Mouse (Mus musculus) CH12.LX (cell line): ENCODE data around the gene Gm21969. TPM values are rescaled to one million over a fixed set of nuclear protein-coding genes. Genes with fewer than 3 reads are reported as not detected.

ENCODE experiments used
- DNase-seq: peaks from one replicate; pipeline ENCODE4 v3.0.0-alpha.2; 2013; ENCODE audit errors: extremely low read depth
- H3K27ac ChIP-seq: 2 replicates; pipeline ENCODE4 v1.5.1; 2012; ENCODE audit warnings: low read depth, mild to moderate bottlenecking, control low read depth, moderate library complexity; ENCODE audit not compliant: insufficient read depth
- H3K27me3 ChIP-seq: replicated peaks from 2 replicates; pipeline ENCODE3; 2012; ENCODE audit warnings: inconsistent platforms
- H3K36me3 ChIP-seq, 2 experiments: replicated peaks in 1 of 2; 2 replicates each; pipeline versions ENCODE3 to v1.6.1; 2012; ENCODE audit warnings: inconsistent platforms in 1 of 2, low read length in 1 of 2, mild to moderate bottlenecking in 1 of 2, mixed read lengths in 1 of 2, moderate library complexity in 1 of 2; ENCODE audit not compliant: control insufficient read depth in 1 of 2, insufficient read depth in 1 of 2
- H3K4me1 ChIP-seq, 2 experiments: 2 replicates each; pipeline ENCODE4 v1.6.1; 2012; ENCODE audit warnings: inconsistent platforms in 1 of 2, moderate library complexity in 1 of 2; ENCODE audit not compliant: insufficient read depth in 2 of 2, control insufficient read depth in 1 of 2
- H3K4me2 ChIP-seq: 2 replicates; pipeline ENCODE4 v1.6.1; 2012; ENCODE audit warnings: low read depth, mild to moderate bottlenecking, control low read depth; ENCODE audit not compliant: poor library complexity, insufficient read depth, severe bottlenecking
- H3K4me3 ChIP-seq, 3 experiments: fragments of 150-350 bp in 1 of 3; sonication (generic) in 1 of 3; replicated peaks in 1 of 3; 2 replicates each; pipeline versions ENCODE3 to v1.5.1; 2011 to 2012; ENCODE audit warnings: low read depth in 2 of 3, low read length in 2 of 3, mild to moderate bottlenecking in 2 of 3, moderate library complexity in 2 of 3, control low read depth in 1 of 3, improper control_type of control experiment in 1 of 3, inconsistent platforms in 1 of 3, mixed read lengths in 1 of 3; ENCODE audit not compliant: poor library complexity in 1 of 3
- H3K79me2 ChIP-seq: replicated peaks from 2 replicates; pipeline ENCODE4 v1.6.1; 2012; ENCODE audit warnings: mild to moderate bottlenecking, moderate library complexity; ENCODE audit not compliant: control insufficient read depth, poor library complexity, insufficient read depth, severe bottlenecking; ENCODE audit errors: extremely low read depth
- H3K9ac ChIP-seq: 2 replicates; pipeline ENCODE4 v1.6.1; 2012; ENCODE audit warnings: low read depth, mild to moderate bottlenecking, control low read depth, moderate library complexity; ENCODE audit not compliant: insufficient read depth
- H3K9me3 ChIP-seq: replicated peaks from 2 replicates; pipeline ENCODE3; 2012; ENCODE audit warnings: low read length, inconsistent platforms, mixed read lengths
- BHLHE40 ChIP-seq: IDR thresholded peaks from 2 replicates; pipeline ENCODE4 v1.6.1; 2011; ENCODE audit warnings: mild to moderate bottlenecking, low read depth, low read length, improper control_type of control experiment
- CTCF ChIP-seq, 2 experiments: IDR thresholded peaks in 1 of 2; conservative IDR thresholded peaks in 1 of 2; 2 replicates each; pipeline ENCODE4 v1.5.1; 2011 to 2012; ENCODE audit warnings: low read depth in 2 of 2, low read length in 2 of 2, improper control_type of control experiment in 1 of 2, inconsistent platforms in 1 of 2, mild to moderate bottlenecking in 1 of 2, moderate library complexity in 1 of 2
- E2F4 ChIP-seq: IDR thresholded peaks from 2 replicates; pipeline ENCODE4 v1.6.1; 2011; ENCODE audit warnings: low read depth, low read length, improper control_type of control experiment; ENCODE audit not compliant: insufficient replicate concordance
- ELF1 ChIP-seq: IDR thresholded peaks from 2 replicates; pipeline ENCODE4 v1.6.1; 2014; ENCODE audit warnings: low read depth, mild to moderate bottlenecking, inconsistent platforms, low read length, improper control_type of control experiment
- EP300 ChIP-seq: IDR thresholded peaks from 2 replicates; pipeline ENCODE4 v1.6.1; 2011; ENCODE audit warnings: low read length, improper control_type of control experiment
- ETS1 ChIP-seq: conservative IDR thresholded peaks from 2 replicates; pipeline ENCODE4 v1.6.1; 2012; ENCODE audit warnings: low read depth, mild to moderate bottlenecking, inconsistent platforms, low read length, improper control_type of control experiment, moderate library complexity
- IRF4 ChIP-seq: IDR thresholded peaks from 2 replicates; pipeline ENCODE4 v1.6.1; 2014; ENCODE audit warnings: low read depth, mild to moderate bottlenecking, inconsistent platforms, low read length, improper control_type of control experiment
- JUN ChIP-seq: IDR thresholded peaks from 2 replicates; pipeline ENCODE4 v1.6.1; 2011; ENCODE audit warnings: low read depth, mild to moderate bottlenecking, low read length, improper control_type of control experiment, moderate library complexity; ENCODE audit not compliant: insufficient read depth
- JUND ChIP-seq: conservative IDR thresholded peaks from 2 replicates; pipeline ENCODE4 v1.6.1; 2011; ENCODE audit warnings: low read depth, low read length, improper control_type of control experiment
- MAZ ChIP-seq: IDR thresholded peaks from 2 replicates; pipeline ENCODE4 v1.6.1; 2012; ENCODE audit warnings: low read depth, mild to moderate bottlenecking, inconsistent platforms, low read length, improper control_type of control experiment, moderate library complexity
- MYC ChIP-seq: IDR thresholded peaks from 2 replicates; pipeline ENCODE4 v1.6.1; 2011; ENCODE audit warnings: low read depth, mild to moderate bottlenecking, improper control_type of control experiment, low read length
- NRF1 ChIP-seq: IDR thresholded peaks from 2 replicates; pipeline ENCODE4 v1.6.1; 2014; ENCODE audit warnings: low read depth, mild to moderate bottlenecking, inconsistent platforms, low read length, improper control_type of control experiment, moderate library complexity
- RAD21 ChIP-seq: IDR thresholded peaks from 2 replicates; pipeline ENCODE4 v1.6.1; 2011; ENCODE audit warnings: low read depth, mild to moderate bottlenecking, low read length, improper control_type of control experiment, moderate library complexity
- SIN3A ChIP-seq: IDR thresholded peaks from 2 replicates; pipeline ENCODE4 v1.6.1; 2012; ENCODE audit warnings: low read length, improper control_type of control experiment, inconsistent platforms
- SMC3 ChIP-seq: IDR thresholded peaks from 2 replicates; pipeline ENCODE4 v1.6.1; 2011; ENCODE audit warnings: low read depth, low read length, improper control_type of control experiment
- TBP ChIP-seq: conservative IDR thresholded peaks from 2 replicates; pipeline ENCODE4 v1.6.1; 2011; ENCODE audit warnings: low read depth, low read length, improper control_type of control experiment
- ZC3H11A ChIP-seq: IDR thresholded peaks from 2 replicates; pipeline ENCODE4 v1.6.1; 2012; ENCODE audit warnings: low read depth, mild to moderate bottlenecking, inconsistent platforms, low read length, improper control_type of control experiment
- ZKSCAN1 ChIP-seq: IDR thresholded peaks from 2 replicates; pipeline ENCODE4 v1.6.1; 2012; ENCODE audit warnings: low read depth, inconsistent platforms, low read length, improper control_type of control experiment, borderline replicate concordance
- ZMIZ1 ChIP-seq: IDR thresholded peaks from 2 replicates; pipeline ENCODE4 v1.6.1; 2012; ENCODE audit warnings: low read depth, mild to moderate bottlenecking, inconsistent platforms, low read length, improper control_type of control experiment
- dilution Hi-C: fragments of 300-500 bp; cut with MboI; formaldehyde crosslinking; loops from 2 replicates; pipeline ENCODE4 v1.14.3; 2020; ENCODE audit warnings: low sequenced_read_pairs; ENCODE audit not compliant: extremely low pct_unique_long_range_greater_than_20kb, extremely low pct_ligation_motif_present
- in situ Hi-C: fragments of 300-500 bp; cut with MboI; formaldehyde crosslinking; loops from 3 replicates; pipeline ENCODE4 v1.14.3; 2019; ENCODE audit warnings: low sequenced_read_pairs, low pct_ligation_motif_present, low pct_unique_long_range_greater_than_20kb, mixed read lengths
- polyA plus RNA-seq: library from polyadenylated mRNA; unstranded; fragments of >175 nt; gene quantifications from 2 replicates; pipeline ENCODE4 v1.2.1, GENCODE M21; 2012; ENCODE audit warnings: low read depth; ENCODE audit not compliant: insufficient read length
- total RNA-seq, 2 experiments: library from RNA; depleted of rRNA; stranded (reverse); fragments of 300-350 nt in 1 of 2; fragments of >200 nt in 1 of 2; gene quantifications; 2 replicates each; pipeline ENCODE4 v1.2.3; 2012 to 2014

Gene Gm21969
- total and polyA plus RNA-seq, 3 experiments: not detected

- dilution Hi-C loops (no loop called here), in situ Hi-C loops (no loop called here)
- no peaks in the 10 kb centered on the region for H3K36me3 ChIP-seq
- H3K9ac ChIP-seq: no peak overlapping the region
- H3K79me2 ChIP-seq: no peaks in the 10 kb centered on the region
- no peaks in the 10 kb centered on the region for H3K9me3 ChIP-seq
- no peak overlapping the region for H3K27ac ChIP-seq
- H3K27me3 ChIP-seq: peaks cover 79% of the 10 kb centered on the region
- H3K4me2 ChIP-seq: no peak overlapping the region
- peak; percentile 51 for TF ChIP-seq RAD21
- TF ChIP-seq ZMIZ1: no peak
- no peak for TF ChIP-seq MYC
- no peak for TF ChIP-seq ELF1
- TF ChIP-seq SMC3: peak; percentile 45
- TF ChIP-seq ZC3H11A: no peak
- TF ChIP-seq CTCF (conservative IDR thresholded peaks at IDR 0.05 in 1 of 2, IDR thresholded peaks at IDR 0.05 in 1 of 2; ENCODE audit: low read depth in 2 of 2, low read length in 2 of 2): peak in 1 of 2 experiments; percentile 56; a peak in 2 of 4 replicates
- TF ChIP-seq ZKSCAN1: no peak
- TF ChIP-seq IRF4: no peak
- TF ChIP-seq E2F4: no peak
- peaks cover 7 to 27% of the 10 kb centered on the region in 2 experiments; a peak in 3 of 4 replicates for H3K4me1 ChIP-seq
- no peak for DNase-seq
- H3K4me3 ChIP-seq: no peak overlapping the region
Measured at GRCm38 (mm10) chr4:139582903-139583302, 20.1 kb upstream of the Gm21969 start.

DNA sequence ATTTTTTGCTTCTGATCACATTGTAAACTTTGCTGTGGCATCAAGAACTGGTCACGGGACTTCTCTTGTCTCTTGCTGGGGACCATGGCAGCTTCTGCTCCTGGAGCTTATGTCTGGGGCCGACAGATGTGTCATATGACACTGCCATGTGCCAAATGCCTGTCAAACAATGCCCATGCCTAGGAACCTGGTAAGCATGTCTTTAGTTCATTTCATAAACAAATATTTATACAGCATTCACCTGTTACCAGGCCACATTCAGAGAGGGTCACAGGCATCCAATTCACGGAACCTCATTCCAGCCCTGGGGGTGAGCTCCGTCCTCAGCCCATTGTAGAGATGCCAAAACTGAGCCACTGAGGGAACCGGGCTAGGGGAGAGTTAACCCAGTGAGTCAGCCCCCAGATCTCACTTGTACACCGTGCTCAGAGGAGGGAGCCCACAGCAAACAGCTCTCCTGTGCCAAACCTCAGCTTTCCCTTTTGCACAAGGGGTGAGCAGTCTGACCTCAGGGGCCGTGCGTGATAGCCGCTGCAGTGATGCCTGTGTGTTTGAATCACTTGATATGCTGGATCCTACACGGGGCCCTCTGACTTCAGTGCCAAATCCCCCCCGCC is 19.2 kb upstream of the Gm21969 start:
- H3K4me2 ChIP-seq: no peak overlapping the region
- H3K79me2 ChIP-seq: no peaks in the 10 kb centered on the region
- peaks cover 7 to 25% of the 10 kb centered on the region in 2 experiments; a peak in 3 of 4 replicates for H3K4me1 ChIP-seq
- peaks cover 75% of the 10 kb centered on the region for H3K27me3 ChIP-seq
- H3K9ac ChIP-seq: no peak overlapping the region
- H3K36me3 ChIP-seq: no peaks in the 10 kb centered on the region
- DNase-seq: no peak
- TF ChIP-seq E2F4: no peak
- no peak for TF ChIP-seq IRF4
- no peak for TF ChIP-seq CTCF (conservative IDR thresholded peaks at IDR 0.05 in 1 of 2, IDR thresholded peaks at IDR 0.05 in 1 of 2; ENCODE audit: low read depth in 2 of 2, low read length in 2 of 2)
- TF ChIP-seq EP300: no peak
- no peak for TF ChIP-seq JUN
- no peak for TF ChIP-seq TBP
- TF ChIP-seq BHLHE40: no peak
- no peak for TF ChIP-seq NRF1
- no peak for TF ChIP-seq JUND
- no peak for TF ChIP-seq ETS1
- TF ChIP-seq SIN3A: no peak
- TF ChIP-seq MAZ: no peak
- H3K4me3 ChIP-seq: no peak overlapping the region
- dilution Hi-C loops (no loop called here), in situ Hi-C loops (no loop called here)
- H3K9me3 ChIP-seq: no peaks in the 10 kb centered on the region
- H3K27ac ChIP-seq: no peak overlapping the region
